Mouse (Mus musculus): Measurements from ENCODE around the gene Wbp11. TPM values are rescaled to one million over a fixed set of nuclear protein-coding genes. Genes with fewer than 3 reads are reported as not detected.

Gene Wbp11
- total and polyA plus RNA-seq, 3 experiments: 43.5 to 411 (median 294) TPM

GRCm38 (mm10) chr6:136782761-136783160 is 45.3 kb downstream of the Wbp11 start:
- TF ChIP-seq CHD1 (IDR thresholded peaks at IDR 0.05; ENCODE audit: low read depth, low read length): no peak
- TF ChIP-seq SIN3A (IDR thresholded peaks at IDR 0.05; ENCODE audit: low read length): no peak
- TF ChIP-seq POLR2A (IDR thresholded peaks at IDR 0.05; ENCODE audit: control insufficient read depth in 1 of 2, insufficient read depth in 1 of 2, low read depth in 1 of 2, low read length in 2 of 2, poor library complexity in 1 of 2): no peak
- TF ChIP-seq GATA1 (IDR thresholded peaks at IDR 0.05; ENCODE audit: low read depth, low read length): no peak
- TF ChIP-seq MYB (IDR thresholded peaks at IDR 0.05; ENCODE audit: low read depth, low read length): no peak
- TF ChIP-seq MAX (IDR thresholded peaks at IDR 0.05; ENCODE audit: low read length): no peak
- TF ChIP-seq MAZ (IDR thresholded peaks at IDR 0.05; ENCODE audit: low read depth, low read length): no peak
- TF ChIP-seq MYC (IDR thresholded peaks at IDR 0.05; ENCODE audit: low read depth, low read length): no peak
- no peak for TF ChIP-seq RCOR1 (IDR thresholded peaks at IDR 0.05; ENCODE audit: low read depth, low read length)
- no peak for TF ChIP-seq MAFK (IDR thresholded peaks at IDR 0.05; ENCODE audit: borderline replicate concordance, low read depth, low read length)
- no peak for TF ChIP-seq NRF1 (IDR thresholded peaks at IDR 0.05; ENCODE audit: insufficient read depth, low read depth, low read length, poor library complexity, severe bottlenecking)
- Histone ChIP-seq H3K9ac (ENCODE audit: control insufficient read depth, low read depth, low read length, poor library complexity, severe bottlenecking) (no peak overlapping the region), H3K9me3 (replicated peaks; ENCODE audit: insufficient read depth, low read length) (no peaks in the 10 kb centered on the region), H3K4me3 (ENCODE audit: control insufficient read depth in 1 of 2, insufficient read depth in 1 of 2, low read depth in 2 of 2, low read length in 2 of 2) (no peak overlapping the region), H3K27ac (ENCODE audit: control insufficient read depth, low read depth, low read length) (no peak overlapping the region), H3K36me3 (ENCODE audit: control insufficient read depth in 1 of 2, insufficient read depth in 2 of 2, low read length in 2 of 2) (no peaks in the 10 kb centered on the region), H3K4me1 (ENCODE audit: control insufficient read depth in 1 of 2, insufficient read depth in 2 of 2, low read length in 2 of 2) (no peaks in the 10 kb centered on the region), H3K79me2 (ENCODE audit: control insufficient read depth, insufficient read depth, low read length, poor library complexity) (no peaks in the 10 kb centered on the region), H3K27me3 (ENCODE audit: control insufficient read depth in 1 of 2, insufficient read depth in 2 of 2, low read length in 2 of 2) (no peaks in the 10 kb centered on the region)
- no peak for DNase-seq (ENCODE audit: low read depth, low spot score)

GRCm38 (mm10) chr6:136782146-136782545 is 45.9 kb downstream of the Wbp11 start:
- H3K9me3 ChIP-seq (replicated peaks; ENCODE audit: insufficient read depth, low read length): no peaks in the 10 kb centered on the region
- DNase-seq (ENCODE audit: low read depth, low spot score): no peak
- H3K27me3 ChIP-seq (ENCODE audit: control insufficient read depth in 1 of 2, insufficient read depth in 2 of 2, low read length in 2 of 2): no peaks in the 10 kb centered on the region
- no peaks in the 10 kb centered on the region for H3K36me3 ChIP-seq (ENCODE audit: control insufficient read depth in 1 of 2, insufficient read depth in 2 of 2, low read length in 2 of 2)
- H3K79me2 ChIP-seq (ENCODE audit: control insufficient read depth, insufficient read depth, low read length, poor library complexity): no peaks in the 10 kb centered on the region
- no peak overlapping the region for H3K27ac ChIP-seq (ENCODE audit: control insufficient read depth, low read depth, low read length)
- no peaks in the 10 kb centered on the region for H3K4me1 ChIP-seq (ENCODE audit: control insufficient read depth in 1 of 2, insufficient read depth in 2 of 2, low read length in 2 of 2)
- H3K4me3 ChIP-seq (ENCODE audit: control insufficient read depth in 1 of 2, insufficient read depth in 1 of 2, low read depth in 2 of 2, low read length in 2 of 2): no peak overlapping the region
- TF ChIP-seq MYB (IDR thresholded peaks at IDR 0.05; ENCODE audit: low read depth, low read length) (no peak), CTCF (IDR thresholded peaks at IDR 0.05 in 2 of 3, conservative IDR thresholded peaks at IDR 0.05 in 1 of 3; ENCODE audit: control insufficient read depth in 1 of 3, insufficient read depth in 1 of 3, low read depth in 2 of 3, low read length in 3 of 3, poor library complexity in 1 of 3, severe bottlenecking in 1 of 3) (no peak), CHD2 (IDR thresholded peaks at IDR 0.05; ENCODE audit: low read length) (no peak), SMC3 (IDR thresholded peaks at IDR 0.05; ENCODE audit: low read depth, low read length) (no peak), MXI1 (IDR thresholded peaks at IDR 0.05; ENCODE audit: low read depth, low read length) (no peak), TAL1 (IDR thresholded peaks at IDR 0.05; ENCODE audit: low read length) (no peak), TCF12 (IDR thresholded peaks at IDR 0.05; ENCODE audit: low read depth, low read length) (no peak), POLR2AphosphoS5 (IDR thresholded peaks at IDR 0.05; ENCODE audit: borderline replicate concordance, low read depth, low read length) (no peak), POLR2A (IDR thresholded peaks at IDR 0.05; ENCODE audit: control insufficient read depth in 1 of 2, insufficient read depth in 1 of 2, low read depth in 1 of 2, low read length in 2 of 2, poor library complexity in 1 of 2) (no peak), ZC3H11A (IDR thresholded peaks at IDR 0.05; ENCODE audit: low read depth, low read length) (no peak), JUND (IDR thresholded peaks at IDR 0.05; ENCODE audit: low read depth, low read length) (no peak), RAD21 (IDR thresholded peaks at IDR 0.05; ENCODE audit: low read depth, low read length) (no peak), ELF1 (IDR thresholded peaks at IDR 0.05; ENCODE audit: low read depth, low read length) (no peak), GATA1 (IDR thresholded peaks at IDR 0.05; ENCODE audit: low read depth, low read length) (no peak), ZKSCAN1 (IDR thresholded peaks at IDR 0.05; ENCODE audit: low read depth, low read length) (no peak), MAFK (IDR thresholded peaks at IDR 0.05; ENCODE audit: borderline replicate concordance, low read depth, low read length) (no peak)
- no peak overlapping the region for H3K9ac ChIP-seq (ENCODE audit: control insufficient read depth, low read depth, low read length, poor library complexity, severe bottlenecking)

Data from MEL (cell line).